Mouse (Mus musculus): ENCODE results near the gene Zbtb46.

The Zbtb46 gene

DNA sequence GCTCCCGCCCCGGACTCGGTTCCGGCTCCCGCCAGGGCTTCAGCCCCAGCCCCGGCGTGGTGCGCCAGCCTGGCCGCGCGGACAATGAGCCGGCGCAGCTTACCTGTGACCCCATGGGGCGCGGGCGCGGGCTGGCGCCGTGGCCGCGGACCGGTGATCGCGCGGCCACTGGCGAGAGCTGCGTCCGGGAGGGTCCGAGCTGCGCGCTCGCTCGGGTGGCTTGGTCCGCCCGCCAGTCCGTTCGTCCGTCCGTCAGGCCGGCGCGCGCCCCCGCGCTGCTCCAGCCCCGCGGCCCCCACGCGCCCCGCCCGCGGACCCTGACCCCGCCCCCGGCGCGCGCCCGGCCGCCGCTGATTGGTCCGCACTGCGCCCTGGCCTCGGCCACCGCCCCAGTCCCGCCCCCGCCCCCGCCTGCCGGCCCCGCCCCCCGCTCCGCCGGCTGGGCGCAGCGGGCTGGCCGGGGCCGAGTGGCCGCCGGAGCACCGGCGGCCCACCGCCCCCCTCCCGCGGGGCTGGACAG lies at the start of gene Zbtb46:
Zbtb46 (minus strand) TSS at position 274 of the 520 bp plus-strand sequence.
- peak; percentile 84 to 93 for DNase-seq

DNA sequence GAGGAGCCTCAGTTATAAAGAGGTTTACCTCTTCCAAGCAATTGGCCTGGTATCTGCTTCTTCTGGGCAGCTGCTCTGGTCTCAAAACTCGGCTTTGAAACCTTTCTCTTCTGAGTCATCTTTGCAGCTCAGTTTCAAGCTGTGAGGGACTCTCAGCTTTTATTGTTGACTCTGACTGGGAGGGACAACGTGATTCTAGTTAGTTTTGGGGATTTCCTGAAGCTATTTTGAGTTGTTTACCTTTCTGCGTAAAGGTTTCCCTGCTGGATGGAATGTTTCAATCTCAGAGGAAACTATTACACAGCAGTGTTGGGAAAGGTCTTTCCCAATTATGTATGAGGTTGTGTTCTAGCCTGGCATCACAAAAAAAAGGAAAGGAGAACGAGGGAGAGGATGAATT lies 39.4 kb upstream of the Zbtb46 start:
- no peak for DNase-seq

DNA sequence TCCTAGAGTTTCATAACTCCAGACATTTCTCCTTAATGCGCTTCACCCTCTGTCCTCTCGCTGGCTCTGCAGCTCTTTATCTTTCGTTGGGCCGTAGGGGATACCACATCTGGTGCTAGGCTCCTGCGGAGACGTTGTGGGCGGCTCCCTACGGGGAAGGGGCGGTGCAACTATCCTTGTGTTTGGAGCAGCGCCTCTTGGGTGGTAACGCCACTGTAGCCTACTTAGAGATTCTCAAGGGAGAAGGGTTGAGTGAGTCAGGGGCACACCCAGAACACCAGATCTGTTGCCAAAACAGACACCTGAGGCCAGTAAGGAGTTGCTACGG lies 38.3 kb upstream of the Zbtb46 start:
- DNase-seq, result peak in 1 of 2 experiments; percentile 29

DNA sequence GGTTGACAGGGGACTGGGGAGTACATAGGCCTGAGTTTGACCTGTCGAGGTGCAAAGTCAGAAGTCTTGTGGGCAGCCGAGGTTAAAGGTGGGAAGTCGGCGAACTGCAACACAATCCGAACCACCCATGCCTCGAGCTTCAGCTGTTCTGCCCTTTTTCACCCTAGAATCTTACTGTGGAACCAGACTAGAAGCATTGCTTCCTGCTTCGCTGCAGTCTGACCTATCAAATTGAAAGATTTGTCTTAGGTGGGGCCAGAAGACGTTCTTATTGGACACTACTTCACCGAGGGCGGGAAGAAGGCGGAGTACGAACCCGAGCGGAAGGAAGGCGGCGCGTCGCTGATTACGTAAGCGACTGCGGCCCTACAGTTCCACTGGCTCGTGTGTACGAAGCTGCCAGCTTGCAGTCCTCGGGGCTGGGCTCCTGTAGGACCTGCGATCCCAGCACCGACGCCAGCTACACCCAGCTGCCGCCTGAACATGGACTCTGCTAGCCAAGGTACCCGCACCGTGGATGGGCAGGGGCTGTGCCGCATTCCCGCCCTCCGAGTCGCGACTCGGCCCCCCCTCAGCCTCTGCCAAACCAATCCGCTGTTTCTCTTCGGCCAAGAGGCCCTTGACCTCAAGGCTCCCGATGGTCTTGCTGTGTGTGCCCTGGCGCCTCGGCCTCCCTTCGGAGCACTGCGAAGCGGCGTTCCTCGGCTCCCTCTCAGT lies 37.8 kb upstream of the Zbtb46 start, which contains the start of gene Tpd52l2:
Tpd52l2 (plus strand) TSS at position 312 of the 717 bp plus-strand sequence.
- peak; percentile 93 to 94 for DNase-seq

GRCm38 (mm10) chr2:181496281-181496680 lies 37.1 kb upstream of the Zbtb46 start:
- DNase-seq, result peak; percentile 35 to 38

DNA sequence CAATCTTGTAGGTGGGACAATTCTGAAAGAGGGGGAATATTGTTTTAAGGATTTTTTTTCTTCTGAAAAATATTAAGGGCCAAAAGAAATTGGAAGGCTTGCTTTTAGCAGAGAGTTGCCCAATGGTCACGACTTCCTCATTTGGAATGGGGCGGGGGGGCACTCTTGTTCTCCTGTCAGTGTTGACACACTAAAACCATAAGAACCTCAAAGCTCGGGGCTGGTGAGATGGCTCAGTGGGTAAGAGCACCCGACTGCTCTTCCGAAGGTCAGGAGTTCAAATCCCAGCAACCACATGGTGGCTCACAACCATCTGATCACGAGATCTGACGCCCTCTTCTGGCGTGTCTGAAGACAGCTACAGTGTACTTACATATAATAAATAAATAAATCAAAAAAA lies 36.6 kb upstream of the Zbtb46 start:
- peak in 1 of 2 experiments; percentile 24 for DNase-seq

- DNase-seq, result peak in 1 of 2 experiments; percentile 14
These were observed 35.2 kb upstream of the Zbtb46 start for GRCm38 (mm10) chr2:181494266-181494945.

DNA sequence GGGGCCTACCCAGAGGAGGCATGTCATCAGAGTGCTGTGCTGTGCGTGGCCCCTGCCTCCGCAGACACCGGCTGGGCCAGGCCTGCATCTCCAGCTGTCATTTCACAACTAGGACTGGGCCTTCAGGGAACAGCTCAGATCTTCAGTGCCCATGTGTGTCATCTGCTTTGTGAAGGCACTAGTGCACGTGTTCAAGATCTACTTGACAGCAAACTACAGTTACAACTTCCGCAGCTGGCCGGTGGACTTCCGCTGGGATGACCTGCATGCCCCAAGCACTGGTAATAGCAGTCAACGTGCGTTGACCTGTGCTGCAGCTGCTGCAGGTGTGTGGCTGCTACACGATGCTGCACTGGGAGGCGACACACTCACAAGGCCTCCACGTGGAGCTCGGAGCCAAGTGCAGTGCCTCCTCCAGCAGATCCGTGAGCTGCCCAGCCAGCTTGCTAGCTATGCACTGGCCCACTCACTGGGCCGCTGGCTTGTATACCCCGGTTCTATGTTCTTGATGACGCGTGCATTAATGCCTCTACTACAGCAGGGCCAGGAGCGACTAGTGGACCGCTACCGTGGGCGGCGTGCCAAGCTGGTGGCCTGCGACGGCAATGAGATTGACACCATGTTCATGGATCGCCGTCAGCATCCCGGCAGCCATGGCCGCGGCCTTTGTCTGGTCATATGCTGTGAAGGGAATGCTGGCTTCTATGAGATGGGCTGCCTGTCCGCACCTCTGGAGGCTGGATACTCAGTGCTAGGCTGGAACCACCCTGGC lies 34.1 kb upstream of the Zbtb46 start, which contains the start of gene Abhd16b:
Abhd16b (plus strand) TSS at position 51 of the 772 bp plus-strand sequence.
- DNase-seq, result peak in 1 of 2 experiments; percentile 32

- DNase-seq, result no peak
These were observed 33.0 kb upstream of the Zbtb46 start for GRCm38 (mm10) chr2:181492206-181492605.

DNA sequence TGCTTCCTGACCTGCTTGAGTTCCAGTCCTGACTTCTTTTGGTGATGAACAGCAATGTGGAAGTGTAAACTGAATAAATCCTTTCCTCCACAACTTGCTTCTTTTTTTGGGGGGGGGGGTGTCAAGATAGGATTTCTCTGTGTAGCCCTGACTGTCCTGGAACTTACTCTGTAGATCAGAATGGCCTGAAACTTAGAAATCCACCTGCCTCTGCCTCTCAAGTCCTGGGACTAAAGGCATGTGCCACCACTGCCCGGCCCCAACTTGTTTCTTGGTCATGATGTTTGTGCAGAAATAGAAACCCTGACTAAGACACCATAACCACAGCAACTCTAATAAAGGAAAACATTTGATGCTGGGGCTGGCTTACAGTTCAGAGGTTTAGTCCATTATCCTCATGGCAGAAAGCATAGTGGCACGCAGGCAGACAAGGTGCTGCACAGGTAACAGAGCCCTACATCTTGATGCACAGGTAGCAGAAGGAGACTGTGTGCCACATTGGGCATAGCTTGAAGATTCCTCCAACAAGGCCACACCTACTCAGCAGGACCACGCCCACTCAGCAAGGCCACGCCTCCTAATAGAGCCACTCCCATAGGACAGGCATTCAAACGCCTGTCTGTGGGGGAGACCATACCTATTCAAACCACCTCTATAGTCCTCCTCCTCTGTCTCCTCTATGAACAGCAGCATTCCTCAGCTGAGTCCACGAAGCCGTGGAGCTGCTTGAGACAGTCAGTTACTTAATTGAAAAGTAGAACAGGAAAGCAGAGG lies 32.4 kb upstream of the Zbtb46 start:
- DNase-seq, result no peak

- DNase-seq, result no peak
These were observed 28.4 kb upstream of the Zbtb46 start for GRCm38 (mm10) chr2:181487338-181488277.

- no peak for DNase-seq
These were observed 26.5 kb upstream of the Zbtb46 start for GRCm38 (mm10) chr2:181485741-181486140.

GRCm38 (mm10) chr2:181484456-181485233 lies 25.4 kb upstream of the Zbtb46 start:
- no peak for DNase-seq

DNA sequence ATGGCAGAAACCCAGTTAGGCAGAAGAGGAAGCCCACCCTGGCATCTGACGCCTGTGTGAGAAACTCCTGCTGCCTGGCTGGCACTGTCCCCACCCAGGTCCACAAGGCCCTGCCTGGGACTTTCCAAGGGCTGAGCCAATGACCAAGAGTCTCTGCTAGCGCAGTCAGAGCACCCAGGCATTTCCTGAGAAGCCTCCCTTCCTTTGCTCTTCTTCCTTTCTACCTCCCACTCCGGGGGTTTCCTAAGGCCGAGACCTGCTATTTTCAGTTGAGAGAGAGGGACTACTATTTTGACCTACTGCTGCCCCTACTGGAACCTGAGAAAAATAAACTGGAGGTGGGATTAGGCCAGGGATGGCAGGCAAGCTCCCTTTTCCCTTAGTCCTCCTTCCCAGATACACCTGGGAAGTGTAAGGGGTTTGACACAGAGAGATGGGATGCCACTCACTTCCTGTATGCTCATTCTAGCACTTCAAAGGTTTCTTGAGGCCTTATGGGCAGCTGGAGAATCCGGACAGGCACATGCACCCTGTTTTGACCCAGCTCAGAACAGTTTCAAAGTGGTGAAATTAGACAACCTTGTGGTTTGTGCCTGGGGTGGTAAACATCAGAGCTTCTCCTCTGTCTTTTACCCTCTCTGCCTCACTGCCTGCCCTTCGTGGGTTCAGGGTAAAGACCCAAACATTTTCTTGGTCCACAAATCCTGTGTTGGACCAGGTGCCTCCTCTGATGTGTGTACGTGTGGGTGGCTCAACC lies 24.5 kb upstream of the Zbtb46 start:
- peak; percentile 54 to 55 for DNase-seq

DNA sequence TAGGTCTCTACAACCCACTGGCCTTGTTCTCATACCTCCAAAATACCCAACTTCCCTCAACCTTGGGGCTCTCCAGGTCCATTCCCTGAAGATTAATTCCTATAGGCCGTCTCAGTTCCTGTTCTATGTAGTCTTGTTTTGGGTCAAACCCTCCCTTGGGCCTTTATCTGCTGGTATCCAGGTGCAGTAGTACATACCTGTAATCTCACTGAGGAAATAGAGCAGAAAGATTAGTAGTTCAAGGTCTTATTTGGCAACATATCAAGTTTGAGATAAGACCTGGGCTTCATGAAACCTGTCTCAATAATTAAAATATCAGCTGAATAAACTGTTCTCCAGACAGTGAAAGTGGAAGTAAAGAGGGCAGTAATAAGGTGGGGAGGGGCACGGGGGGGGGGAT lies 23.9 kb upstream of the Zbtb46 start:
- no peak for DNase-seq

DNA sequence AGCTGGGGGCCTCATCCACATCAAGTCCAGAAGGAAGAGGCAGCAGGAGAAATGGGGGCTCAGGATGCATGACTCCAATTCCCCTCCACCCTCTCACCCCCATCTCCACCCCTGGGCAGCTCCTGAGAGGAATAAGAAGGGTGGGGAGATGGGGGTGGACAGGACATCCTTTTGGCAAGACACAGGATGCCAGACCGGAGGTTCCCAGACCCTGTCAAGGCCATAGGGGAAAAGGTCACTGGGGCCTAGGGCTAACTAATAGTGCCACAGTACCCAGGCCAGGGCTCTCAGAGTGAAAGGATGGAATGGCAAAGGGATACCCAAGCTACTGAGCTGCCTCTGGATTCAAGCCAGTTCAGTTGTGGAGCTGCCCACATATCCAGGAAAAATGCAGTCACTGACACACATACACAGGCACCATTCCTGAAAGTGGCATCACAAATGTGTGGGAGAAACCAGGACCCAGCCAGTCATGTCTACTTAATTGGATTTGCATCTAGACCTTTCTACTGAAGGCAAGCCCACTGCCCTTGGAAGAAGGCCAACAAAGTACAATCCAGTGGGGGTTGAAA lies 13.1 kb upstream of the Zbtb46 start:
- no peak for DNase-seq

GRCm38 (mm10) chr2:181471246-181471645 lies 12.0 kb upstream of the Zbtb46 start:
- DNase-seq, result peak in 1 of 2 experiments; percentile 33

DNA sequence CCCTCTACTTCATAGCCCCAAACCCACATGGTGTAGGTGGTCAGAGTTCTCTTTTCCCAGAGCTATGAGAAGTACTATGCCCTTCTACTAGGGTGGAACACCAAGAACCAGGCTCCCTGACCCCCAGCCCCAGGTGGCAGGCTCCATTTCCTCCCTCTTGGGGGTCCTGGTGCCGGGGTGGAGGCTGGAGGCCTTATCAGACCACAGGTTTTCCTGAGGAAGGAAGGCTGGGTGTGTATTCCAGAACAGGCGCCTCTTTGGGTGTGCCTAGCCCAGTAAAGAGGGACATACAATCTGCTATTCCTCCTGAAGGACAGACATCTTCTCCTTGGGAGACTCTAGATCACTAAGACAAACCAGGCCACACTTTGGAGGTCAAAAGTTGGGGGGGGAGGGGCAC lies 11.1 kb upstream of the Zbtb46 start:
- no peak for DNase-seq

DNA sequence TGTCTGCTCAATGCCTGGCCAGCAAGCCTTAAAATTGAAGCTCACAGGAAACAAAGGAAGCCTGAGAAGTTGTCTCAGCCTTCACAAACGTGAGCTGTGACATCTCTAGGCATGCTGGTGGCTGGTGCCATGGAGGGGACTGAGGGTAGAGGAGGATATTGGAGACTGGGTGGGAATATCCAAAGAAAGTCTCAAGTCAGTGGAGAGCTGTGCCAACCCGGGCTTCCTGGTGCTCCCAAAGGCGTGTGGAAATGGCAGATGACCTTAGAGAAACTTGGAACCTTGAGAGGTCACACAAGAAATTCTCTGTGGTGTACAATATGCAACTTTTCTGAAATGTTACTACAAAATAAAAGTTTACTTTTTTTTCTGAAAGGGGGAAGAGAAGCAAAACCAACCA lies 6.2 kb upstream of the Zbtb46 start:
- DNase-seq, result no peak

Data from cerebellum, postnatal 36 days (tissue).